Mouse (Mus musculus): ENCODE measurements at regions not wholly inside any gene's neighbourhood (a gene's known extent, or its start where the extent isn't known, plus 50 kb on each side); places are given as distances from the start of the nearest gene placed in this dataset.

GRCm38 (mm10) chr3:140875500-140876200 lies 336.5 kb downstream of the Pdha2 start:
- DNase-seq, result no peak

- DNase-seq, result no peak
Observed at GRCm38 (mm10) chr3:140874070-140874895, 337.9 kb downstream of the Pdha2 start.

GRCm38 (mm10) chr3:140872511-140872910 lies 339.6 kb downstream of the Pdha2 start:
- no peak for DNase-seq

GRCm38 (mm10) chr3:140871261-140871660 lies 340.9 kb downstream of the Pdha2 start:
- no peak for DNase-seq

GRCm38 (mm10) chr3:140840197-140840596 lies 372.0 kb downstream of the Pdha2 start:
- no peak for DNase-seq

- DNase-seq, result no peak
Observed at GRCm38 (mm10) chr3:140837976-140838581, 374.1 kb downstream of the Pdha2 start.

GRCm38 (mm10) chr3:140821266-140821665 lies 390.9 kb downstream of the Pdha2 start:
- no peak for DNase-seq

- no peak for DNase-seq
Observed at GRCm38 (mm10) chr3:140805586-140805985, 406.6 kb downstream of the Pdha2 start.

GRCm38 (mm10) chr3:140792943-140793342 lies 419.2 kb downstream of the Pdha2 start:
- no peak for DNase-seq

GRCm38 (mm10) chr3:140785700-140786099 lies 426.5 kb downstream of the Pdha2 start:
- no peak for DNase-seq

GRCm38 (mm10) chr3:140760051-140760450 lies 452.1 kb downstream of the Pdha2 start:
- no peak for DNase-seq

- DNase-seq, result no peak
Observed at GRCm38 (mm10) chr3:140744501-140744900, 467.7 kb downstream of the Pdha2 start.

GRCm38 (mm10) chr3:140740430-140740829 lies 471.7 kb downstream of the Pdha2 start:
- DNase-seq, result no peak

GRCm38 (mm10) chr3:140738654-140739369 lies 473.3 kb downstream of the Pdha2 start:
- no peak for DNase-seq

- DNase-seq, result no peak
Observed at GRCm38 (mm10) chr3:140716896-140717295, 495.3 kb downstream of the Pdha2 start.

- DNase-seq, result no peak
Observed at GRCm38 (mm10) chr3:140707591-140708131, 504.5 kb downstream of the Pdha2 start.

- DNase-seq, result no peak
Observed at GRCm38 (mm10) chr3:140706725-140707124, 505.4 kb downstream of the Pdha2 start.

GRCm38 (mm10) chr3:140705536-140705935 lies 506.6 kb downstream of the Pdha2 start:
- DNase-seq, result no peak

- no peak for DNase-seq
Observed at GRCm38 (mm10) chr3:140702929-140703328, 509.2 kb downstream of the Pdha2 start.

- no peak for DNase-seq
Observed at GRCm38 (mm10) chr3:140702271-140702681, 509.9 kb downstream of the Pdha2 start.

GRCm38 (mm10) chr3:140697295-140697694 lies 514.9 kb downstream of the Pdha2 start:
- no peak for DNase-seq

- DNase-seq, result no peak
Observed at GRCm38 (mm10) chr3:140682794-140683193, 529.4 kb downstream of the Pdha2 start.

All from liver (tissue).